Comparison of ENCODE assay signal across 9 mouse cellular contexts in genomic region chr2:30684461-30684860, GRCm38 (mm10).
A peak's percentile ranks its signal among the peaks of the same experiment; 100 is the strongest.
DNase-seq lines count a peak whose midpoint lies in the region; ATAC-seq lines count a peak whose summit lies in the region.
"Had no signal": no experiment of that assay in that cellular context is flagged by ENCODE, and none has a peak within 500 bp of the region (broad histone marks: within the 10 kb centered on the region; RNA-seq: fewer than 3 reads in every experiment).

No protein-coding gene starts in this region.

- peak overlapping the region; percentile 1; the same call in 1 of the 2 replicates for H3K9ac ChIP-seq in heart, embryonic 14.5 days (ENCODE audit: low read length)
- H3K9ac ChIP-seq in liver, embryonic 12.5 days, result no peak overlapping the region
- H3K9ac ChIP-seq in liver, embryonic 11.5 days (ENCODE audit: low read depth, low read length), result no peak overlapping the region
- no peak overlapping the region for H3K9ac ChIP-seq in embryonic facial prominence, embryonic 13.5 days
- peak overlapping the region; percentile 32; the same call in 1 of the 2 replicates for H3K9ac ChIP-seq in midbrain, embryonic 13.5 days (replicated peaks)
- H3K9ac ChIP-seq: liver, embryonic 14.5 days had no signal

- intact Hi-C loops in heart, postnatal 14 days (cut with DNase I), result no loop called here

- no peak for ATAC-seq in heart, embryonic 14.5 days (ENCODE audit: insufficient number of reproducible peaks, insufficient read depth, low FRiP score, low read depth)
- no peak for ATAC-seq in liver, embryonic 12.5 days
- ATAC-seq in liver, embryonic 11.5 days (replicated peaks; ENCODE audit: low FRiP score), result no peak
- ATAC-seq in embryonic facial prominence, embryonic 13.5 days (ENCODE audit: insufficient number of reproducible peaks, insufficient read depth, low FRiP score, low TSS enrichment, low read depth), result no peak
- ATAC-seq in midbrain, embryonic 13.5 days, result no peak

- H3K27me3 ChIP-seq in heart, embryonic 14.5 days (ENCODE audit: control insufficient read depth, insufficient read depth, low read length), result no peaks in the 10 kb centered on the region
- peaks cover 23% of the 10 kb centered on the region for H3K27me3 ChIP-seq in liver, embryonic 12.5 days (replicated peaks)
- no peaks in the 10 kb centered on the region for H3K27me3 ChIP-seq in liver, embryonic 11.5 days (replicated peaks; ENCODE audit: control insufficient read depth, insufficient read depth, low read length)
- H3K27me3 ChIP-seq in embryonic facial prominence, embryonic 13.5 days, result no peaks in the 10 kb centered on the region
- no peaks in the 10 kb centered on the region for H3K27me3 ChIP-seq in midbrain, embryonic 13.5 days

- H3K4me3 ChIP-seq in heart, embryonic 14.5 days (ENCODE audit: control insufficient read depth in 1 of 2, insufficient read depth in 1 of 2, low read depth in 1 of 2, low read length in 2 of 2), result no peak overlapping the region
- no peak overlapping the region for H3K4me3 ChIP-seq in liver, embryonic 12.5 days
- H3K4me3 ChIP-seq in liver, embryonic 11.5 days (ENCODE audit: low read depth, low read length), result no peak overlapping the region
- no peak overlapping the region for H3K4me3 ChIP-seq in embryonic facial prominence, embryonic 13.5 days
- no peak overlapping the region for H3K4me3 ChIP-seq in midbrain, embryonic 13.5 days (replicated peaks)
- H3K4me3 ChIP-seq: myocyte had no signal

- peaks cover 38% of the 10 kb centered on the region in 2 experiments for H3K4me1 ChIP-seq in heart, embryonic 14.5 days (ENCODE audit: control insufficient read depth in 2 of 2, insufficient read depth in 2 of 2, low read length in 2 of 2)
- peaks cover 13% of the 10 kb centered on the region; the same call in 1 of the 2 replicates for H3K4me1 ChIP-seq in liver, embryonic 12.5 days
- peaks cover 14% of the 10 kb centered on the region for H3K4me1 ChIP-seq in liver, embryonic 11.5 days (replicated peaks; ENCODE audit: control insufficient read depth, insufficient read depth, low read length)
- peaks cover 48% of the 10 kb centered on the region for H3K4me1 ChIP-seq in embryonic facial prominence, embryonic 13.5 days
- peaks cover 60% of the 10 kb centered on the region for H3K4me1 ChIP-seq in midbrain, embryonic 13.5 days (replicated peaks)

- H3K27ac ChIP-seq in heart, embryonic 14.5 days (replicated peaks in 1 of 2; ENCODE audit: control insufficient read depth in 1 of 2, insufficient read depth in 1 of 2, low read depth in 2 of 2, low read length in 2 of 2), result peak overlapping the region; percentile 30 to 92
- 0 out of 2 replicates have a peak overlapping the region, but pooled peaks have one; percentile 57 for H3K27ac ChIP-seq in liver, embryonic 12.5 days
- H3K27ac ChIP-seq in liver, embryonic 11.5 days (ENCODE audit: low read depth, low read length), result no peak overlapping the region
- peak overlapping the region; percentile 96; the same call in 1 of the 2 replicates for H3K27ac ChIP-seq in embryonic facial prominence, embryonic 13.5 days
- peak overlapping the region; percentile 91 for H3K27ac ChIP-seq in midbrain, embryonic 13.5 days
- H3K27ac ChIP-seq: liver, embryonic 14.5 days had no signal

- no peaks in the 10 kb centered on the region for H3K36me3 ChIP-seq in heart, embryonic 14.5 days (ENCODE audit: control insufficient read depth, insufficient read depth, low read length)
- no peaks in the 10 kb centered on the region for H3K36me3 ChIP-seq in liver, embryonic 12.5 days
- H3K36me3 ChIP-seq in liver, embryonic 11.5 days (ENCODE audit: control insufficient read depth, insufficient read depth, low read length), result no peaks in the 10 kb centered on the region
- no peaks in the 10 kb centered on the region for H3K36me3 ChIP-seq in embryonic facial prominence, embryonic 13.5 days
- no peaks in the 10 kb centered on the region for H3K36me3 ChIP-seq in midbrain, embryonic 13.5 days

- peaks cover 10% of the 10 kb centered on the region for H3K9me3 ChIP-seq in heart, embryonic 14.5 days (ENCODE audit: control insufficient read depth, low read length)
- H3K9me3 ChIP-seq in liver, embryonic 12.5 days (replicated peaks), result peaks cover 8% of the 10 kb centered on the region; the same call in 1 of the 2 replicates
- H3K9me3 ChIP-seq in liver, embryonic 11.5 days (ENCODE audit: control insufficient read depth, low read length), result peaks cover 5% of the 10 kb centered on the region
- peaks cover 7% of the 10 kb centered on the region; the same call in 1 of the 2 replicates for H3K9me3 ChIP-seq in embryonic facial prominence, embryonic 13.5 days
- peaks cover 7% of the 10 kb centered on the region; the same call in 1 of the 2 replicates for H3K9me3 ChIP-seq in midbrain, embryonic 13.5 days

- WGBS in heart, embryonic 14.5 days, result 91% methylated on average over 6 of the region's 6 CpGs
- 66% methylated on average over 6 of the region's 6 CpGs for WGBS in liver, embryonic 12.5 days (ENCODE audit: insufficient replicate concordance)
- WGBS in liver, embryonic 11.5 days, result 86% methylated on average over 6 of the region's 6 CpGs
- WGBS in embryonic facial prominence, embryonic 13.5 days, result 86% methylated on average over 6 of the region's 6 CpGs
- WGBS in midbrain, embryonic 13.5 days, result 86% methylated on average over 6 of the region's 6 CpGs

- H3K4me2 ChIP-seq in heart, embryonic 14.5 days (ENCODE audit: low read length), result no peak overlapping the region
- H3K4me2 ChIP-seq in liver, embryonic 12.5 days, result no peak overlapping the region
- H3K4me2 ChIP-seq in liver, embryonic 11.5 days, result no peak overlapping the region
- no peak overlapping the region for H3K4me2 ChIP-seq in embryonic facial prominence, embryonic 13.5 days
- no peak overlapping the region for H3K4me2 ChIP-seq in midbrain, embryonic 13.5 days (replicated peaks)

- no peak for DNase-seq in heart, postnatal 14 days
- DNase-seq in liver, embryonic 11.5 days (ENCODE audit: low spot score), result no peak
- DNase-seq in urinary bladder, postnatal 10 days (ENCODE audit: low spot score), result no peak

Comparison
In these comparisons a context has a peak if more than half of its experiments do, and no peak if none do; other contexts are left out.
1. H3K9ac ChIP-seq: peak in heart, embryonic 14.5 days (single experiment) and midbrain, embryonic 13.5 days (single experiment); none in liver, embryonic 12.5 days (single experiment), liver, embryonic 11.5 days (single experiment) and embryonic facial prominence, embryonic 13.5 days (single experiment).